Mouse (Mus musculus): ENCODE results near the gene Krt16. TPM values are rescaled to one million over a fixed set of nuclear protein-coding genes. Genes with fewer than 3 reads are reported as not detected.

Krt16 gene
- polyA plus RNA-seq, 1 experiment = not detected

- Histone ChIP-seq H3K4me3 (ENCODE audit: insufficient read depth, low read length) (no peak overlapping the region), H3K27ac (ENCODE audit: insufficient read depth, low read length) (no peak overlapping the region), H3K4me1 (ENCODE audit: control insufficient read depth, insufficient read depth, low read length) (no peaks in the 10 kb centered on the region)
- TF ChIP-seq POLR2A (IDR thresholded peaks at IDR 0.05; ENCODE audit: extremely low read depth, insufficient read depth, low read length) (no peak), CTCF (IDR thresholded peaks at IDR 0.05; ENCODE audit: extremely low read depth, insufficient read depth, low read length) (no peak)
Measured at GRCm38 (mm10) chr11:100208542-100208941, 40.2 kb downstream of the Krt16 start.

DNA sequence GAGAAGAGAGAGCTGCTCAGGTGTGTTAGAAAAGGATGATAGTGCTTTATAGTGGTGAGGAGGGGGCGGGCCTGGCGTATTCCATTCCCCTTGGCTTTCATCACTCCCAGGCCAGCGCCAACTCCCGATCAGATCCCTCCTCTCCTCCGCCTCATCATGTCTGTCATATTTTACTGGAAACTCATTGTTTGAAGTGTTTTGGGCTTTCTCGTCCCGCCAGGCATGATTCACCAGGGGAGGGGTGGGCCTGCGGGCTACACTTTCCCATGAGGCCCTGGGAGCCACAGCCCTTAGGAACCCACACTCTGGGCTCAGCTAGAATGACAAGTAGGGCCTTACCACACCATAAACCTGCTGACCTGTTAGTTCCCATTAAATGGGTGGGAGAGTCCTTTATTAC lies 41.2 kb downstream of the Krt16 start, which contains the start of gene Krt14:
TSS of gene Krt14 (minus strand) at position 51 of the 400 bp plus-strand sequence.
- Histone ChIP-seq H3K4me3 (ENCODE audit: insufficient read depth, low read length) (no peak within 1 kb of the TSS), H3K4me1 (ENCODE audit: control insufficient read depth, insufficient read depth, low read length) (no peaks in the 10 kb centered on the region), H3K27ac (ENCODE audit: insufficient read depth, low read length) (no peak within 1 kb of the TSS)
- TF ChIP-seq POLR2A (IDR thresholded peaks at IDR 0.05; ENCODE audit: extremely low read depth, insufficient read depth, low read length) (no peak), CTCF (IDR thresholded peaks at IDR 0.05; ENCODE audit: extremely low read depth, insufficient read depth, low read length) (no peak)

- TF ChIP-seq POLR2A (IDR thresholded peaks at IDR 0.05; ENCODE audit: extremely low read depth, insufficient read depth, low read length) (no peak), CTCF (IDR thresholded peaks at IDR 0.05; ENCODE audit: extremely low read depth, insufficient read depth, low read length) (no peak)
- no peaks in the 10 kb centered on the region for H3K4me1 ChIP-seq (ENCODE audit: control insufficient read depth, insufficient read depth, low read length)
- no peak overlapping the region for H3K4me3 ChIP-seq (ENCODE audit: insufficient read depth, low read length)
- no peak overlapping the region for H3K27ac ChIP-seq (ENCODE audit: insufficient read depth, low read length)
Measured at GRCm38 (mm10) chr11:100203448-100203847, 45.3 kb downstream of the Krt16 start.

DNA sequence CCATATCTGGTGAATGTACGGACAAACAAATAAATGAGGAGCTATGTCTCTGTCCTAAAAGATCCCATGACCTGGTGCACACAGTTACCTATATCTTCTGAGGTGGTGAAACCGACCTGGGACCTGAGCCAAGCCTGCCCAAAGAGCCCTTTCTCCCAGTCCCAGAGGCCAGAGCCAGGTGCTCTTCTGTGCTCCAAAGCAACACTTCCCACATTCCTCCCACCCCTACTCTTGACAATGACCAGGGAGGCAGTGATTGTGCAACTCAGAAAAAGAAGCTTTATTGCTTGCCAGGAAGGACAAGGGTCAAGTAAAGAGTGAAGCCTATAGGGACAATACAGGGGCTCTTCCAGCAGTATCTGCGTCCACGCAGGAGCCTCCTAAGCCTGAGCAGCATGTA lies 45.8 kb downstream of the Krt16 start:
- no peak overlapping the region for H3K4me3 ChIP-seq (ENCODE audit: insufficient read depth, low read length)
- TF ChIP-seq POLR2A (IDR thresholded peaks at IDR 0.05; ENCODE audit: extremely low read depth, insufficient read depth, low read length) (no peak), CTCF (IDR thresholded peaks at IDR 0.05; ENCODE audit: extremely low read depth, insufficient read depth, low read length) (no peak)
- H3K27ac ChIP-seq (ENCODE audit: insufficient read depth, low read length) = no peak overlapping the region
- no peaks in the 10 kb centered on the region for H3K4me1 ChIP-seq (ENCODE audit: control insufficient read depth, insufficient read depth, low read length)

DNA sequence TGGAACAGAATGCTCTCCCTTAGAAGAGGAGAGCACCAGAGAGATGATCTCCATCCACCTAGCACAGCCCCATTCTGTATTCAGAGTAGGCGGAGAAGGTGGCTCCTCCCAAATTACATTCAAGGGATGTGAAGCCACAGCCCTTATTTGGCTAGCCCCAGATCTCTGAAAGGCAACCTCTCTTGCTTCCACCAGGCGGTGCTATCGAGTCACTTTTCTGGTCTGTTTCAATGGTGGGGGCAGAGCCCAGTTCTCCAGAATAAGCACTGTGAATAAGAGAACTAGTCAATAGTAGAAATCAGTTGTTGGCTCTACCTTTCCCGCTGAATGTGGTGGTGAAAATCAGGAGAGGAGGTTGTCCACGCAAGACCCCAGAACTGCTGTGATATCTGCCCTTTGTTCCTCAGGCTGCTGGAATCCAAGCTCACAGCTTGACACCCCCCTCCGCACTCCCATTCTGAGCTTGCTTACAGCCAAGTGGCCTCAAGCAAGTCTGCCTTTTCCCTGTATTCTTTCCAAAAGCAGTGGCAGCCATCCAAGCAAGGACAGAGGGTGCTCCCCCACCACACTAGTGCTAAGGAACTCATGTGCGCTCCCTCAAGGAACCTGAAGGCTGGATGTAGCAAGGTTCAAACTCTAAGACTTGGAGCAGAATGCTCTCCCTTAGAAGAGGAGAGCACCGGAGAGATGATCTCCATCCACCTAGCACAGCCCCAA lies 48.4 kb downstream of the Krt16 start:
- Histone ChIP-seq H3K4me1 (ENCODE audit: control insufficient read depth, insufficient read depth, low read length) (no peaks in the 10 kb centered on the region), H3K4me3 (ENCODE audit: insufficient read depth, low read length) (no peak overlapping the region), H3K27ac (ENCODE audit: insufficient read depth, low read length) (no peak overlapping the region)
- TF ChIP-seq CTCF (IDR thresholded peaks at IDR 0.05; ENCODE audit: extremely low read depth, insufficient read depth, low read length) (peak; percentile 54; the same call in 1 of the 2 replicates), POLR2A (IDR thresholded peaks at IDR 0.05; ENCODE audit: extremely low read depth, insufficient read depth, low read length) (no peak)

DNA sequence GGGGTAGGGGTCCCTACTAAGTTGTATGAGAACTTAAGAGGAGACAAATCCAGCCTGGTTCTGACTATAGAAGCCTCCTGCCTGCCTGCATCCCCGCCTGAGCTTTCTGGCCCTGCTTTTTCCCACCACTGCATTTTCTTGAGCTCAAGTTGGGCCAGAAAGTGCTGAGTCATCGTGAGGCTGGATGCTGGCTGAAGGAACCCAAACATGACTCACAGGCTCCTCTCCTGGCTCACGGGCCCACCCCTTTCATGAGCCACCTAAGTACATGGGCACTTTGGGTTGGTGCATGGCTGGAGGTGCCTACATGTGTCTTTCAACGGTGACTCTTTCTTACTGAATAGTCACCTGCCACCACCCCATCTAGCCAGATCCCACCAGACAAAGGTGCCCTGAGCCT lies 50.0 kb downstream of the Krt16 start:
- Histone ChIP-seq H3K4me1 (ENCODE audit: control insufficient read depth, insufficient read depth, low read length) (peaks cover under 1% of the 10 kb centered on the region), H3K27ac (ENCODE audit: insufficient read depth, low read length) (no peak overlapping the region), H3K4me3 (ENCODE audit: insufficient read depth, low read length) (no peak overlapping the region)
- TF ChIP-seq CTCF (IDR thresholded peaks at IDR 0.05; ENCODE audit: extremely low read depth, insufficient read depth, low read length) (no peak), POLR2A (IDR thresholded peaks at IDR 0.05; ENCODE audit: extremely low read depth, insufficient read depth, low read length) (no peak)

Other genes with a start within 250 kb of the Krt16 start
- 0.06 TPM in 1 of 2 replicates, not detected in the other for gene Krt33a, start 232.7 kb downstream of the Krt16 start, polyA plus RNA-seq (2012; rRNA removed)
- gene Krt33b, start 219.0 kb downstream of the Krt16 start, polyA plus RNA-seq (2012; rRNA removed) = not detected in 2 replicates
- gene Krt34, start 207.3 kb downstream of the Krt16 start, polyA plus RNA-seq (2012; rRNA removed) = not detected in 2 replicates
- not detected in 2 replicates for gene Krt31, start 198.4 kb downstream of the Krt16 start, polyA plus RNA-seq (2012; rRNA removed)
- 0.10 TPM in 1 of 2 replicates, not detected in the other for gene Krt32, start 160.7 kb downstream of the Krt16 start, polyA plus RNA-seq (2012; rRNA removed)
- not detected in 2 replicates for gene Krt35, start 152.7 kb downstream of the Krt16 start, polyA plus RNA-seq (2012; rRNA removed)
- not detected in 2 replicates for gene Krt36, start 143.3 kb downstream of the Krt16 start, polyA plus RNA-seq (2012; rRNA removed)
- gene Krt13, start 127.3 kb downstream of the Krt16 start, polyA plus RNA-seq (2012; rRNA removed) = not detected in 2 replicates
- gene Krt15, start 113.0 kb downstream of the Krt16 start, polyA plus RNA-seq (2012; rRNA removed) = 0.25 TPM in 1 of 2 replicates, not detected in the other
- gene Krt19, start 100.2 kb downstream of the Krt16 start, polyA plus RNA-seq (2012; rRNA removed) = 0.25 and 0.44 TPM in 2 replicates
- gene Krt9, start 55.7 kb downstream of the Krt16 start, polyA plus RNA-seq (2012; rRNA removed) = 4.7 and 6.4 TPM in 2 replicates
- gene Krt14, start 41.4 kb downstream of the Krt16 start, polyA plus RNA-seq (2012; rRNA removed) = not detected in 2 replicates
- gene Krt17, start 12.1 kb upstream of the Krt16 start, polyA plus RNA-seq (2012; rRNA removed) = 0.13 and 0.15 TPM in 2 replicates
- gene Krt42, start 21.0 kb upstream of the Krt16 start, polyA plus RNA-seq (2012; rRNA removed) = not detected in 2 replicates
- gene Eif1, start 71.0 kb upstream of the Krt16 start, polyA plus RNA-seq (2012; rRNA removed) = 534 and 549 TPM in 2 replicates
- 0.33 TPM in 1 of 2 replicates, not detected in the other for gene Gast, start 85.5 kb upstream of the Krt16 start, polyA plus RNA-seq (2012; rRNA removed)
- 76.5 and 83.3 TPM in 2 replicates for gene Hap1, start 107.2 kb upstream of the Krt16 start, polyA plus RNA-seq (2012; rRNA removed)
- 40.9 and 48.2 TPM in 2 replicates for gene Jup, start 148.9 kb upstream of the Krt16 start, polyA plus RNA-seq (2012; rRNA removed)
- gene P3h4, start 165.9 kb upstream of the Krt16 start, polyA plus RNA-seq (2012; rRNA removed) = 14.4 and 15.3 TPM in 2 replicates
- gene Fkbp10, start 166.8 kb upstream of the Krt16 start, polyA plus RNA-seq (2012; rRNA removed) = 8.0 and 9.6 TPM in 2 replicates
- 70.9 and 73.6 TPM in 2 replicates for gene Nt5c3b, start 192.9 kb upstream of the Krt16 start, polyA plus RNA-seq (2012; rRNA removed)
- gene Klhl10, start 193.0 kb upstream of the Krt16 start, polyA plus RNA-seq (2012; rRNA removed) = 0.52 and 0.55 TPM in 2 replicates
- 13.8 TPM in 2 replicates for gene Klhl11, start 223.8 kb upstream of the Krt16 start, polyA plus RNA-seq (2012; rRNA removed)